Mouse (Mus musculus) left cerebral cortex, postnatal 4 days (tissue): ENCODE results near the gene Def6. TPM values are rescaled to one million over a fixed set of nuclear protein-coding genes. Genes with fewer than 3 reads are reported as not detected.

Source experiments
- DNase-seq: peaks from one replicate; pipeline ENCODE4 v3.0.0-alpha.2; 2022
- intact Hi-C: fragments of 180-260 bp; cut with DNase I; formaldehyde crosslinking; loops from one replicate; pipeline ENCODE4 v1.15.1; 2025
- total RNA-seq, 2 experiments: library from RNA; stranded (reverse); gene quantifications; 2 replicates each; pipeline ENCODE4 v1.2.3; 2021

The Def6 gene
- total RNA-seq, 2 experiments from 2014 or later: 7.2 to 9.1 TPM

DNA sequence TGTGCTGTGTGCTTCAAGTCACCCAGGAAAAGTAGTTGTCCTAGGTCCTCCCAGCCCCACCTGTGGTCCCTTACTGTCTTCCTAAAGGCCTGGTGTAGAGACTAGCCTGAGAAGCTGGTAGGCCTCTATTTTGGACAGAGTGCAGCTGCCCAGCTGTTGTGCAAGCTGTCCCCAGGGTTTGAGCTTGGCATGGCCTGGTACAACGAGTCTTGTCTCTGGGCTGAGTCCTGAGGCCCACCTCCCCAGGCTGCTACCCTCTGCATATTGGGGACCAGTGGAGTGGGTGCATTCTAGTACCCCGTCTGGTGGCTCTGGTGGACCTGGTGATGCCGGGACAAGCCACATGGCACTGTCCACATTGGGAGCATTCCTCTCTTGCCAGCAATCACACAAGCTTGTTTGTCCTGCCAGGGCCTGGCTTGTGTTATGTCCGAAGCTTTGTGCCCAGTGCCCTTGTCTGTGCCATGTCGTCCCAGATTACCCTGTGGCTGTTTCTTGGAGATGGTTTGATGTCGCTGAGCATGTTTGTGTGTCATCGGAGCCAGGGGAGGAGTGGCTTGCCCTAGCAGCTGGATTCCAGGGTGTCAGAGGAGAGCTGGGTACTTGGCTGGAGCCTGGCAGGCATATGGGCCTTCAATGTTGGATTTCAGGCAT, 28.5 kb downstream of the Def6 start:
- peak; percentile 39 for DNase-seq
- intact Hi-C loops: loop anchor here (10.0 kb wide), 1 partner anchor 289 kb away; no protein-coding TSS in a partner anchor

DNA sequence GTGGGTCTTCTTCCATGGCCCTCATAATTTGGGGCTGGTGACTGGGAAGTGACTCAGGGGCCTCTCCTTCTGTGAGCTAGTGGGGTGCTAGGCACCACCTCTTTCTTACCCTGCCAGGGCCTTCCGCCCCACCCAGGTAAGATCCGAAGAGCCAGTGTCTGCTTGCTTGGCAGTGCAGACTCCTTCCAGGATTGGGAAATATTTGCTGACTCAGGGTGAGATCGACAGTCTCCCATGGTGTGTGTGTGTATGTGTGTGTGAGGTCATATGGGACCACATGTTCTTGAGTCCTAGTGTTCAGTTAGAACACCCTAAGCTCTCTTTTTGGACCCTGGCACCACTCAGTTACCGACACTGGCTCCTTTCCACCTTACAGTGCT, 29.0 kb downstream of the Def6 start:
- intact Hi-C loops: loop anchor here (10.0 kb wide), 1 partner anchor 288 kb away; no protein-coding TSS in a partner anchor
- DNase-seq: no peak

DNA sequence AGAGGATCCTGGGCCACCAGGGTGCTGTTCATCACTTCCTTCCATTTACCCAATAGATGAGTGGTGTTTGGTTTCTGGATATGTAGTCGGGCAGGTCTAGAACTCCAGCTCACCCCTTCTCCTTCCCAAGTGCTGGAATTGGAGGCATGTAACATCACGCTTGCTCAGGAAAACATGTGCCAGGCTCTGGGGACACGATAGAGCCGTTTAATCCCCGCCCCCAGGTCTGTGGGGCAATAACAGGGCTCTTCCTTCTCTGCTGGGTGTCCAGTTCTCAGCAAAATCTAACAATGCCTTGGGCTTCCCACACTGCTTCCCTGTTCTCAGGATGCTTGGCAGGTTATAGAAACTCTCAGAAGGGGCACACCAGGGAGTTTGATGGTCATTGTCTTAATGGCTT, 29.8 kb downstream of the Def6 start:
- intact Hi-C loops: loop anchor here (10.0 kb wide), 1 partner anchor 287 kb away; no protein-coding TSS in a partner anchor
- DNase-seq: no peak

DNA sequence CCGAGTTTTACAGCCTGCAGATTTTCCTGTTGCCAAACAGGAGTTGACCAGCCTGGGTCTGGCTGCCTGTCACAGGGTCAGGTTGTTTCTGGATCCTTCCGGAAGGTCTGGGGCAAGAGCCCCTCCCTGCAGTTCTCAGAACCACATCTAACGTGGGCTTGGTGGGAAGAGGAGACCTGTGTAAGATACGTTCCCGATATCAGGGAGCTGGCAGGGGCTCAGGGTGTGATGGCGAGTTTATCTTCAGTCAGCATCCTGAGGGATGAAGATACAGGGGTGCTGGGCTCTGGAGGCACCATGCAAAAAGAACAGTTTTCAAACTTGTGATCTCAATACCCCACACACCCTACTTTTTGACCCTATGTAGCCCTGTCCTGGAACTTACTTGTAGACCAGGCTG, 30.3 kb downstream of the Def6 start:
- no peak for DNase-seq
- intact Hi-C loops: loop anchor here (10.0 kb wide), 1 partner anchor 287 kb away; no protein-coding TSS in a partner anchor

DNA sequence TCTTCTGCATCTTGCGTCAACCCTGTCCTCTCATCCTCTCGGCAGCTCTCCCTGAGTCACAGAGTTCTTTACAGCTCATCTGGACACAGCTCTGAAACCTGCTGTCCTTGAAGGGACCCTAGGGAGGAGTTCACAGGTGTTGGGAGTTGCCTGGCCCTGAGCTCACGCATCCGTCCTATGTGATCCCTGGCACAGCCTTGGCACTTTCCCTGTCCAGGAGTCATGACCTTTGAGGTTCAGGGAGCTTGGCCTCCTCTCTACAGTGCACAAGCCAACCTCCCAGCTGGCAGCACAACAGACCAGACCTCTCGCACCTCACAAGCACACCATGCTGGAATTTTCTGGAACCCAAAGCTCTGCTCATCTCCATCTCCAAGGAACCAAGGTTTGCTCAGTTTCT, 33.3 kb downstream of the Def6 start:
- DNase-seq: no peak
- intact Hi-C loops: no loop called here

DNA sequence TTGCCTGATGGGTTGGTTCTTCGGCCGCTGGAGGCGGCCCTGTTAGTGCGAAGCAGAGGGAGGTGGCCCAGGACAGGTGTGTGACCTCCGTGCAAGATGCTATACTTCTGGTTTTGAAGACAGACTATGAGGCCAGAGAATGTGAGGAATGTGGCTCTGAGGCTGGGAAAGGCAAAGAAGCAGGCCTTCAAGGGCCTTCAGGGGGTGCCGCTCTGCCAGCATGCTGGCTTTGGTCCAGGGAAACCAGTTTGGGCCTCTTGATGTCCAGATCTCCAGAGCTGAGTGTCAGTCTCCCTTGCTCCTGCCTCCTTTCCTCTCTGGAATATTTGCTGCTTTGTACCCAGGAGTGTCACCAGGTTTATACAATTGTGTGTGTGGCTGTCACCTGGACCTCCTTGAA, 34.7 kb downstream of the Def6 start:
- no peak for DNase-seq
- intact Hi-C loops: no loop called here

DNA sequence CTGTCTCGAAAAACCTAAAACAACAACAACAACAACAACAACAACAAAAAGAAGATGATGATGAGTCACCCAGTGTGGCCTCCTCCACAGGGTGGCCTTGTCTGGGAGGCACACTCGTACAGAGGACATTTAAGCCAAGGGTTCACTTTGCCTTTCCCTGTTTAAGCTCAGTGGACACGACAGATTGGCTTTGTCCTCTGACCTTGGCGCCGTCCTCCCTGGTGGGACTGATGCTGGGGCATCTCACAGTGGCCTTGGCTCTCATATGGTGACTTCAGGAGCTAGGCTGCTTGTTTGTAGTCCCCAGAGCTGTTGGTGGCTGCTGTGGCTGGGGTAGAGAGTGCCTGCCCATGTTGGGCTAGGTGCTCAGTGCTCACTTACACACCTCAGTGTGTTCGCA, 36.6 kb downstream of the Def6 start:
- intact Hi-C loops: no loop called here
- DNase-seq: no peak

DNA sequence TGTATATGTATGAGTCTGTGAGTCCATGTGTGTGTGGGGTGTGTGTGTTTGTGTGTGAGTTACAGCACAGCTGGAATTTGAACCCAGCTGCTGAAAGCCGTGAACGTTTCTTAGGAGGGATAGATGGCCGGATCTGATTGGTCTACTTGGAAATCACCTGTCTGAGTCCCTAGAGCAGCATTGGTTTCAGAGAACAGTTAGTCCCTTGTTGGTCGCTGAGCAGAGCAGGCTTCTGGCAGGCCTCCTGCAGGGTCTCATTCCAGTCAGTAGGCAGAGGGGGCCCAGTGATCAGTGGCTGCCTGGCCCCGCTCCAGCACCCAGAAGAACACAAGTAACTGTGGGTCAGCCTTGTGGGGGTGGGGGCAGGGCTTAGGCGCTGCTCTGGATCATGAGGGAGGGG, 37.1 kb downstream of the Def6 start:
- intact Hi-C loops: no loop called here

DNA sequence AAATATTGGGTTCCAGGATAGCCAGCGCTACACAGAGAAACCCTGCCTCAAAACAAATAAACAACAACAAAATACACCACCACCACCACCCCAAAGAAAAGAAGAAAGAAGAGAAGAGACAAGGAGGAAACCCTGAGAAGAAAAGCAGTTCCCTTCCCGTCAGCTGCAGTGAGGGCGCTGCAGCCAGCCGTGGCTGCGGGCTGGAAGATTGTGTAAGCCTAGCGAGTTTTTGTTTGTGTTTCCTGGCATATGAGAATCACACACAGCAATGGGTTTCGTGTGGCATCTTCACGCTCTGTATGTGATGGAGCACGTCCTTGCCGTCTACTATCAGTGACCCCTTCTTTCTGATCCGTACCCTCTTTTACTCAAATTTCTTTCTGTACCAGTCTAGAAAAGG, 39.1 kb downstream of the Def6 start:
- intact Hi-C loops: no loop called here
- DNase-seq: no peak

More for the DNA sequence above, 37.1 kb downstream of the Def6 start:
- peak; percentile 74 for DNase-seq

DNA sequence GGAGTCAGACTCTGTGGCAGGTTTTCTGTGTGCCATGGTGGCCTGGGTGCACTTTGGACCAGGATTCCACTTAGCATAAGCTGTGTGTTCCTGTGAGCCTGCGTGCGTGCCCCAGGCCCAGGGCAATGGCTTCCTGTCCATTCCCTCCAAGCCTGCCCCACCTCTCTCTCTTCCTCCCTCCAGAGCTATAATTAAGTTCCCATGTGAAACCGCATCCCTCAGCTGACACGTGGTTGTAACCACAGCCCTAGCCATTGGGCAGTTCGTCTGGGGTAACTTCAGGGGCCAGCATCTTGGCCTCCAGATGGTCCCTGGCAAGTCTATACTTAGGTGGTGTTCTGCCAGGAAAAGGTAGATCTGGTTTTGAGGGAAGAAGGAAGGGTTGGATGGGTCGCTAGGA, 40.0 kb downstream of the Def6 start:
- no peak for DNase-seq
- intact Hi-C loops: no loop called here

DNA sequence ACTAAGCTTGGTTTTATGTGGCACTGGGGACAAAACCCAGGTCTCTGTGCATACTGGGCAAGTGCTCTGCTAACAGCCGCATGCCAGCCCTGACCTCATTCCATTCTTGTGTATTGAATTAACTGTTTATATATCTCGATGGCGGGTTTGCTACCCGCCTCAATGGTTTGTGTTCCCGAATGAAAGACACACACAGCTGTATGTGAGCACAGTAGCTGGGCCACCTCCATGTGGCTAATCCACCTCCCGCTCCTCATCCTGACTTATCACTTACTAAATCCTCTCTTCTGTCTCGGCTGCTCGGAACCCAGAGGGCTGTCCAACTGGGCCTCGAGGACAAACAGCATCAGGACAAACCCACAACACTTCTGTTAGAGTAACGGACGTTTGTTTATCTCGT, 41.5 kb downstream of the Def6 start:
- no peak for DNase-seq
- intact Hi-C loops: no loop called here

DNA sequence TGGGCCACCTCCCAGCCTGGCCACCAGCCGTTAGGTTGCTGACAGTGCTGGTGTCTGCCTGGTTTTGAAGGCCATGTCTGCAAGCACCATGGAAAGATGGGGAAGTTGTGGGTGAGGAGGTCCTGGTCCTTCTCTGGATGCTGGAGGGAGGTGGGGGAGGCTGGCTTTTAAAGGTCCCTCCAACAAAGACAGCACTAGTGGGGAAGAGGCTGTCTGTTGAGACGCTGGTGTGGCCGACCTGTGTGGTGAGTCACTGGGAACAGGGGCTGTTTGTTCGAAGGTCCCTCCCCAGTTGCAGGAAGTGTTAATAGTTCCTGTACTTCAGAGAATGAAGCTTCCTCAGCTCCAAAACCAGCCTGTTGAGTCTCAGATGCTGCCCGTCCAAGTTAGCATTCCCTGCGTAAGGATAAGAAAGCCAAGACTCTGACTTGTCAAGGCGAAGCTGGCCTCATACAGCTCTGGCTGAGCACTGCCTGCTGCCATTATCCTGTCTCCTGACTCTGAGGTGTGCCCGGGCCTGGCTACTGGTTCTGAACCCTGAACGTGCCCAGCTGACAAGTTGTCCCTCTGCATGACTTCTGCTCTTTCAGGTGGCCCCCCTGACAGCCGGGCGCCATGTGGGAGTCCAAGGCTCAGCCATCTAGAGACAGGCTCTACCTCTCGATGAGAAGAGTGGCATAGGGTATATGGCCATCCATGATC, 44.2 kb downstream of the Def6 start:
- DNase-seq: no peak
- intact Hi-C loops: no loop called here

DNA sequence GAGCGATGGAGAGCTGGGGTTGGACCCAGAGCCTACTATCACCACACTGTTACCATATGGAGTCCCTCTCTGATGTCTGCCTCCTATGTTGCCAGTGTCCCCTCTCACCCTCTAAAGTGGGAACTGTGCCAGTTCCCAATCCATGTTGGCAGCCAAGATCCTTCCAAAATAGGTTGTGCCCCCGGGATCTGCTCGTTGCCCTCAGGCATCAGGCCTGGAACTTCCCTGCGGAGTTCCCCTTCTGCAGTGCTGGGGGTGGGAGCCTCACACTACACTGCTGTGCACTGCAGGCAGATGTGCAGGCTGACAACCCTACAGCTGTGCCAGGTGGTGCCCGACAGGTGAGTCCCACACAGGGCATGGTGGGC, 44.7 kb downstream of the Def6 start:
- no peak for DNase-seq
- intact Hi-C loops: no loop called here

DNA sequence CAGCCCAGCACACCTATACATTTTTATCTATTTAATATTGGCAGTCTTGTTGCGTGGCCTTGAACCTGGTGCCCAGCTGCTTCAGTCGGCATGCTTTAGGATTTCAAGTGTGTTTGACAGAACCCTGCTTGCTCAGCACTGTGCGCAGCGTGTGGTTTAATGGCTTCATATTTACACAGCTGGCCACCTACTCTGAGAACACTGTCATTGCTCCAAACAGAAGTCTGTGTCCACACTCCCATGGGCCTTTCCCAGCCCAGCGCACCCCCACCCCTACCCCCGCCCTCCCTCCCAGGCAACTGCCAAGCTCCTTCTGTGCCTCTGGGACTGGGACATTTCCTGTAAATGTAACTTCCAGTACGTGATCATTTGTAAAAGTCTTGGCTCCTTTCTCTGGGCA, 45.6 kb downstream of the Def6 start:
- DNase-seq: no peak

DNA sequence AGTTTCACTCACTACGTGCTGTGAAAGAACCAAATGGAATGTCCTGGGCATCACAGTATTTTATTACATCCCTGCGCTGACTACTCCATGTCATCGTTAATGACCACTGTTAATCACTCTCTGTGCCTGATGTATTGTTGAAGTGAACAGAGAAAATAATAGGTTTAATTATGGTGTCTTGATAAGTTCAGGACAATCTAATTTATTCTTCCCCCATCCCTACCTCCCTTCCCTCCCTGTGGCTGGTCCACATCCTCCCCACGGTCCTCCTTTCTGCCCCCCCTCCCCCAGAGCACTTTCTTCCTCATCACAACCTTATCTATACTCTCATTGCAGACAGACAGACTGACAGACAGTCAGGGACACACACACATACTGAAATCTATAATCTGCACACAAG, 47.2 kb downstream of the Def6 start:
- intact Hi-C loops: no loop called here
- DNase-seq: no peak

More for the DNA sequence above, 45.6 kb downstream of the Def6 start:
- intact Hi-C loops: no loop called here

DNA sequence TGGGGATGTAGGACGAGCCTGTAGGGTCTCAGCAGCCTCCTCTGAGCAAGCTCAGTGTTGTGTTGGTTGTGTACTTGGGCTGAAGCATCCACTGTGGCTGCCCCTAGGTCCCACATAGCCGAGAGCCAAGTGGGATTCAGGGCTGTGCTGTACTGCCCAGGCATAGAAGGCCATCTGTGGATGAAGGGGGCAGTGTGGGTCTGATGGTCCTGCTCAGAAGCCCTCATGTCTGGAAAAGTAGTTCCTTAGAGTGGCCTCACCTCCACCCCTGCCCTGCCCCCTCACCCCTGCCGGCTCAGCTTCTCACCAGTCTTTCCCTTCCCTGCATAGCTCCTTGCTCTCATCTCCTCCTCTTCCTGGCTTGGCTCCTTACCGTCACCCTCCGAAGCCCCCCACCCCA, 48.1 kb downstream of the Def6 start:
- DNase-seq: no peak
- intact Hi-C loops: no loop called here

DNA sequence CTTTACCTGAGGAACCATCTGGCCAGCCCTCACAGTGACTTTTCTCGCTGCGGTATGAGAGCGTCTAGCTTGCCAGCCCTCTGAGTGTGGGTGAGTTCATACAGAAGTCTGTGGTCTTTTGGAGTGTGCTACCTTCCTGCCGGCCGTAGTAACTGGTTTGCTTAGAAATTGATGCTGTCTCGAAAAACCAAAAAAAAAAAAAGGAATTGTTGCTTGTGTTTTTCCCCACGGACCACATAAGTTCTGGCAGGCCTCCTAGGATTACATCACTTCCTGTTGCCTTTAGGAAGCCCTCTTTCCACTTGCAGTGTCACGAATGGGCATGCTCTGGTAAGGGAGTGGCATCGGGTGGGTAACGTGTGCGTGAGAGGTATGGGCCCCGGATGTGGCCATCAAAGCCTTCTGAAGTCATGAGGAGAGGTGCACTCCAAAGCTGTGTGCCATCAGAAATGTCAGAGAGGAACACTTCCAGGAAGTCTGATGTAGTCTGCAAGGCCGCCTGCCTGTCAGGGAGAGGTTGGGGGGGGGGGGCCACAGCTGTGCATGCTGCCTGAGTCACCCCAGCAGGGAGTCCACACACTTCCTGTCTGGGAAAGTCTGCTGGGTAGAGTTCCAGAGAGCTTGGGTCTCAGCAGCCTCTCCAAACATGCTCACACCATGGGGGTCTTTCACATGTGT, 49.2 kb downstream of the Def6 start:
- peak; percentile 40 for DNase-seq
- intact Hi-C loops: no loop called here

DNA sequence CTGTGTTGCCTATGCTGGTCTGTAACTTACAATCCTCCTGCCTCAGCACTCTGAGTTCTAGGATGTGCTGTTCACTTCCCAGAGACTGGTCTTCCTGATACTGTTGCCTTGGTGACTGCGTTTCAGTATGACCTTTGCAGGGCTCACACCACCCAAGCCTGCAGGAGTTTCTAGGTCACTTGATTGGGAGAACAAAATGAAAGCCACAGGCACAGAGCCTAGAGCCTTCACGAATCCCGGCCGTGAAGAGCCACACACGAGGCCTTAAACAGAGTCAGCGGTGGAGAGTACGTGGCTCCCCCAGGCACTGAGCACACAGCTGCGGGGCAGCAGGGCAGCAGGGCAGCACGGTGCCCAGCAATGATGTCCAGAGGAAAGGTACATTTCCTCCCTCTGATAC, 50.7 kb downstream of the Def6 start:
- DNase-seq: no peak
- intact Hi-C loops: no loop called here

DNA sequence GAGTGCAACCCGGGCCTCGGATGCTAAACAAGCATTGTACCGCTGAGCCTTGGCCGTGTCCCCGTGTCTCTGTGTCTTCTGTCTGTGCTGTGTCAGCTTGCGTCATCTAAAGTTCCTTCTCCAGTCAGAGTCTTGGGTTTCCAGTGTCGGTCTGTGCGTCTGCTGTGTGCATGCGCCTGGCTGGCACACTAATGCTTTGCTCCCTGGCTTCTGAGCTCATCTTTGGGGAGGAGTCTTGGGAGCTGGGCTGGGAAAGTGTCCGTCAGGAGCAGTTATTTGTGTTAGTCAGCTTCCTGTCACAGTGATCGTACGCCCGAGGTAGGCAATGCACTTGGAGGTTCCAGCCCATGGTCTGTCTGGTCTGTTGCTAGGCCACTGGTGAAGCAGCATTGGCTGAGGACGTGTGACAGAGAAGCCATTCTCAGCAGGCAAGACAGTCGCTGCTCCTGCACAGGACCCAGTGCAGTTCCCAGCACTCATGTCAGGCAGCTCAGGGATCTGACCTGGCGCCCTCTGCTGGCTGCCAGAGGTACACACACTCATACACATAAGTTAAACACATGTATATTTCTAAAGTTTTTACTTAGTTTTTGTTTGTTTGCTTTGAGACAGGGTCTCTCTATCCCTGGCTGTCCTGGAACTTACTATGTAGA, 52.4 kb downstream of the Def6 start:
- no peak for DNase-seq
- intact Hi-C loops: no loop called here

DNA sequence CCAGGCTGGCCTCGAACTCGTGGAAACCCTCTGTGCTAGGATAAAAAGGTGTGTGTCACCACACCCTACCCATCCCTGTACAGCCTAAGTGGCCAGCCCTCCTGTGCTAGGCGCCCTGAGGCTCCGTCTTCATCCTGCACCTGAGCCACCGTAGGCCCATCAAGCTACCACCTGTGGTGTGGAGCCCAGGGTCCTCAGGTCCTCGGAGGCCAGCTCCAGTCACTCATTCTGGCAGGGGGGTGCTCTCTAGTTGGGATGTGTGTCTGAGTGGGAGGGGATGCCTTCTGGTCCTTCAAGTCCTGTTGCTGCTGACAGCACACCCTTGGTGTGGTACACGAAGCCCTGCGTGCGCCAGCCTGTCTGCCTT, 52.9 kb downstream of the Def6 start:
- DNase-seq: no peak
- intact Hi-C loops: no loop called here

DNA sequence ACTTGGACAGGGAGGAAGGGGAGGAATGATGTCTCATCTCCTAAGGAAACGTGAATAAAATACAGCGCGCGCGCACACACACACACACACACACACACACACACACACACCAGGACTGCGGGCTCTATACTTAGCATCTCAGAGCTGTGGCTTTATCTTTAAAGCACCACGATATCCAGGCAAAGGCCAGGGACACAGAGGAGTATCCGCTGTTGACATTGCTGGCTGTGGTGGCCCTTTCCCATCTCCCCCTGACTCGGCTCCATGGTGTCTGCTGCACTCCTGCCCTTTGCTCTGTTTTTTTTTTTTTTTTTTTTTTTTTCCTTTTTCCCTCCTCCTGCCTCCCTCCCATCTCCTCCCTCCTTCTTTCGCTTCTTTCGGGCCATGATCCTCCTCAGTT, 54.2 kb downstream of the Def6 start:
- intact Hi-C loops: no loop called here
- DNase-seq: no peak
